Mouse (Mus musculus) frontal cortex, postnatal 25 days (tissue): ENCODE measurements around the gene Ripk3.
A peak's percentile ranks its signal among the peaks of the same experiment; 100 is the strongest.

ENCODE experiments used
- DNase-seq, 2 experiments: peaks; one replicate each; pipeline ENCODE4 v3.0.0; 2022; ENCODE audit warnings: low spot score in 2 of 2

The Ripk3 gene

DNA sequence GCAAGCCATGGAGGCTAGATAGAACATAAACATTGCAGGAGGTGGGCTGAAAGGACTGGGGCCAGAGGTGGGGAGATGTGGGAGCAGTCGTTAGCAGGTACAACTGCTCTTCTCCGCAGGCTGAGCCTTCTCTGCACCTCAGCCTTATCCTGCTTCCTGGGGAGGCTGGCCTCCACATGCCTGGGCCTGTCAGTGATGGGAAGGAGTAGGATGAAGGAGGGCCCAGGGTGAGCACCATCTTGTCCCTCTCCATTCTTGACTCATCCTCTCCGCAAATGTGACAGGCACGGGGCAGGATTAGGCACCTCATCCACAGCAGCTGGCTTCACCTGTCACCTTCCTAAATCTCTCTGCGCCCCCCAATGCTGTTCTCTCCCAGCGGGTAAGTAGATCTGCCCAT, 27.5 kb downstream of the Ripk3 start, which contains the start of gene Ltb4r2:
Gene Ltb4r2, plus strand, starts transcription at position 266 of the 400 bp plus-strand sequence.
- DNase-seq: no peak

DNA sequence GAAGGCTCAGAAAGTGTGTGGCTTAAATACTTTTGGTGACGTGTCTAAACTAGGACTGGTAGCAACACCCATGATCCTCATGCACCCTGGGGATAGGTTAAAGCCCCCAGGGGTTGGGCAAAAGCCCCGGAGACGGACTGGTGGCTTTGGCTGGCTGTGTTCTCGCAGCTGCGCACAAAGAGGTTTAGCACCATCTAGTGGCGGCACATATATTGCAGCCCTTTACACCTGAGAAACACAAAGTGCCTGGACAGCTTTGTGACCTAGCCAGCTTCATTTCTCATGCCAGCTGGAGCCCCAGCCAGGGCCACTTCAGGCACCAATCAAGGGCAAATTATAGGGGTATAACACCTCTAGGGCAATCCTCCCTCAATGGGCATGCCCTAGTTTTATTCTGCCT, 28.5 kb downstream of the Ripk3 start:
- DNase-seq: peak; percentile 85 to 86

GRCm38 (mm10) chr14:55758363-55758784, 30.3 kb downstream of the Ripk3 start, which contains the start of gene Cideb:
Gene Cideb, minus strand, starts transcription at chr14:55758458.
- no peak for DNase-seq

DNA sequence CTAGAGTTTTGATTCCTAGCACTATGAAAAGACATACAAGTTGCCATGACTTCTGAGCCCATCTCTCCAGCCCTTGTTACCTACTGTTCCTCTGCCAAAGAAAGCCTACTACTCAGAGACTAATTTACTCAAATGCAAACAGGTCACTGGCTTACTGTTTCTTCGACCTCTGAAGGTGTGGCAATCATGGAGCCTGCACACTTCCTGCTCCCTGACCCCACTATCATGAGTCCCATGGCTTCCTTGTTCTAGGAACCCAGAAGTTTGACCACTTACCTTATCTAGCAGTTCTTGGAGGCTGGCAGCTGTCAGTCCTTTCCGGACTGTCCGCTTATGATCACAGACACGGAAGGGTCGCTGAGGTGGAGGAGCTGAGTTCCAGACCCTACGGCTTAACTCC, 31.1 kb downstream of the Ripk3 start:
- no peak for DNase-seq

DNA sequence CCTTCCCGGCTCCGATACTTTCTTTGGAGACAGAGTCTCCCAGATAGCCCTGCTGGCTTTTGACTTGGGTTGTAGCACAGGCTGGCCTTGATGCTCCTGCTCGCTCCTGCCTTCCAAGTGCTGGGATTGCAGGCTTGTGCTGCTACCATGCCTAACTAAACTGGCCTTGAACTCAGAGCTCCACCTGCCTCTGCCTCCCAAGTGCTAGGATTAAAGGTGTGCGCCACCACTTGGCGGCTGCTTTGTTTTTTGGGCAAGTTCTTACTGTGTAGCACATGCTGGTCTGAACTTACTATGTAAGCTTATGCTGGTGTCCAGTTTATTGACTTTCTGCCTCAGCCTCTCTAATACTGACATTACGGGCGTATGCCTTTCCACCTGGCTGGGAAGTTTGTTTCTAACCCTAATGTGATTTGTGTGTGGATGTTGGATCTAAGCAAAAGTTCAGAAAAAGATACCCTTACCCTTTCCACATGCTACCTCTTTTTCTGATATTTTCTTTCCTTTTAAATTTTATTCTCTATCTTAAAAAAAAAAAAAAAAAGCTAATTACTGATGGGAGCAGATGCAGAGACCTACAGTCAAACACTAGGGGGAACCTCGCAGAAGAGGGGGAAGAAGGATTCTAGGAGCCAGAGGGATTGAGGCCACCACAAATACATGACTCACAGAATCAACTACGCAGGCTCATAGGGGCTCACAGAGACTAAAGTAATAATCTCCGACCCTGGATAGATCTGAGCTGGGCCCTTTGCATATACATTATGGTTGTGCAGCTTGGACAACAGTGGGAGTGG, 41.4 kb downstream of the Ripk3 start:
- no peak for DNase-seq

DNA sequence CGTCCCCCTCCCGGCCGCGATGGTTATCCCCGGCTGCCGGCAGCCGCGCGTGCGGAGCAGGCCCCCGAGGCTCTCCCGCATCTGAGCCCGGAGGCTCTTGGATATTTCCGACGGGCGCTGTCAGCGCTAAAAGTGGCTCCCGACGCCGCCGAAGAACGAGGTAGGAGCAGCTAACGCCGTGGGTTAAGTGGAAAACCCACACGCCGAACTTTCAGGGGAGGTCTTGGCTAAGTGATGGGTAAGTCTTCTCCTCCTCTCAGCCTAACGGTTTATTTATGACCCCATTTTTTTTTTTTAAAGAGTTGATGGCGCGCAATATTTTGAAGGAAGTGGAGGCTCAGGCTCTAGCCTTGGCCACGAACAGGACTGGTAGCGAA, 42.8 kb downstream of the Ripk3 start:
- DNase-seq: no peak

- DNase-seq: peak; percentile 58 to 73
Measured at GRCm38 (mm10) chr14:55745180-55745860, 43.3 kb downstream of the Ripk3 start, which contains the start of the genes Dhrs1 and Nop9. Gene Dhrs1, minus strand, starts transcription at chr14:55745690. Gene Nop9, plus strand, starts transcription at chr14:55745693.

DNA sequence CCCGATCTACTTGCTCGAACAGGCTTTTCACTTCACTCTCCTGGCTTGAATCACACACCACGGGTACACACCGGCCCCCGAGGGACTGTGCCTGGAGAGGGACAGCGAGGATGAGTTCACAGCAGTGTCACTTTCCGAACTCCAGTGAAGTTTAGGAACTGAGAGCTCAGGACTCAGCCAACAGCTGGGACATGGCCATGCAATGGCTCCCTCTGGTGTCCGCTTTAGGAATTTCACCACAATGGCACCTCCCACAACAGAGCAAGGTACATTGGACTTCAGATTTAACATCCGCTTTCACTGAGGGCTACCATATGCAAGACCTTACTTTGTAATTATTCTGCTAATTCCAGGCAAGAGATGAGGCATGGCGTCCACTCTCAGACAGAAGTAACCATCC, 45.0 kb downstream of the Ripk3 start:
- peak; percentile 85 to 89 for DNase-seq

GRCm38 (mm10) chr14:55737086-55737687, 51.5 kb downstream of the Ripk3 start:
- DNase-seq: no peak

DNA sequence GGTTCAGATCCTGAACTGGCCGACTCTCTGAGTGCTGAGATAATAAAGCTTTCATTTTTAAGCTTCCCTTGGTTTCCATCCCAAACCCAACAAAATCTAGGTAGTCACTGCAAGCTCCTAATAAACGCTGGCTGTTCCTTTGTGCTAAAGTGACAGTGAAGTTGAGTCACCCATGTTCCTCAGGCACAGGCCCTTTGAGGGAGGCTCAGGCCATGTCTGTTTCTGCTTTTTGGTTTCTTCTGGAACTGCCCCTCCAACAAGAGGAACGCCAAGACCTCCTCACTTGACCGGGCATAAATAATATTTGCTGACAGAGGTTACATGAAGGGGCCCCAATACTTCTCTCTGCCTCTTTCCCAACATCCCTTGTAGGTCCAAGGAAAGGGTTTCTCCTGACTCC, 52.9 kb downstream of the Ripk3 start:
- no peak for DNase-seq

DNA sequence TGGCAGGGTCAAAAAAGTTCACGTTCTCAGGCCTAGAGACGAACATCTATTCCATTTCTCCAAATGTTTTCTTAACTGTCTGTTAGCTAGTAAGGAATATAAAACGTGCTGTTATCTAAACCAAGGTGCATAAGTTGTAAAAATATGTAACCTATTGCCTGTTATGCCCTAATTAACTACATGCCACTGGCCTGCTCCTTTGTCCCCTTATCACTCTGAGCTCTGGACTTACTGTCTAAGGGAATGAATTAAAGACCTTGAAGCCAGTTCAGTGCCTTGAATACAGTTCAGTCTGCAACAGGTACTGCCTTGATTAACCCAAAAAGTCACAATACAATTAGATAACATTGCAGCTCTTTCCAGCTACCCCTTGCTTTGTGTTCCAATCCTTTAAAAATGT, 53.3 kb downstream of the Ripk3 start:
- no peak for DNase-seq
